Mouse (Mus musculus) heart, adult 2 months (tissue): ENCODE data around the gene Depp1.

ENCODE experiments used
- CTCF ChIP-seq: fragments of 200-600 bp; IDR thresholded peaks from 2 replicates; pipeline ENCODE4 v1.8.1; 2022; ENCODE audit warnings: antibody characterized with exemption, mild to moderate bottlenecking, moderate library complexity
- POLR2A ChIP-seq: fragments of 200-500 bp; IDR thresholded peaks from 2 replicates; pipeline ENCODE4 v1.6.1; 2011; ENCODE audit warnings: mild to moderate bottlenecking, low read depth, low read length, control low read depth; ENCODE audit not compliant: insufficient read depth

DNA sequence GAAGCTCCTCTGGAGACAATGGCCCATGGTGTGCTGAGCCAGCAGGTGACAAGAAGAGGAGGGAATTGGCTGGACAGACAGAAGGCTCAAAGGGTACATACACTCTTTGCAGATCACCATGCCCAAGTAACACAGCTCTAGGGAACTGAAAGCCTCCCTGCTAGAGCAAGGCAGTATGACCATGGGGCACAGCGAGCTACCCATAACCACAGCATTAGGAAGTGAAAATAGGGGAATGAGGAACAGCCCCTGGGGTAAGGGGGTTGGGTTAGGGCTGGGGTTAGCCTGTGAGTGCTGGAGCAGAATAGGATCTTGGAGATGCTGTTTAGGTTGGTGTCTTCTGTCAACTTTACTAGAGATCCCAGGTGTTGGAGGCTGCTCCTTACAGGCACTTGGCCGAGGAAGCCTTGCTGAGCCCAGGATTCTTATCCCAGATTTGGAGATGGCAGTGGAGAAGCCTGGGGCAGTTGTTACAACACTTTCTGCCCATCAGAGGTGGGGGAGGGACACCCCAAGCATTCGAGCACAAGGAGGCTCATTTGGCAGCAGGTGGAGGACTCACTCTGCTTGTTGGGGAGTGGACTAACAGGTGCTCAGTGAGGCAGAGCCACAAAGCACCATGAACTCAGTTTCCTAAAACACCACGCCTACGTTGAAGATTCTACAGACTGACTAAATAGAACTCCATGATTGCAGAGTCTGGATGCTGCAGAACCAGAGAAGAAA is 29.3 kb downstream of the Depp1 start:
- TF ChIP-seq CTCF (no peak), POLR2A (no peak)
